Mouse (Mus musculus) lung, adult 2 months (tissue): Measurements from ENCODE around the gene Nub1. TPM values are rescaled to one million over a fixed set of nuclear protein-coding genes. Genes with fewer than 3 reads are reported as not detected.

Experiments
- DNase-seq: peaks from one replicate; pipeline ENCODE4 v3.0.0; 2022
- H3K4me1 ChIP-seq: fragments of 200-500 bp; 2 replicates; pipeline ENCODE4 v1.6.1; 2011; ENCODE audit warnings: low read length; ENCODE audit not compliant: control insufficient read depth, insufficient read depth
- H3K4me3 ChIP-seq: fragments of 200-500 bp; replicated peaks from 2 replicates; pipeline ENCODE3; 2011; ENCODE audit warnings: low read depth, mild to moderate bottlenecking, control low read depth, low read length; ENCODE audit errors: extremely low read depth
- CTCF ChIP-seq: fragments of 200-500 bp; IDR thresholded peaks from 2 replicates; pipeline ENCODE4 v1.5.1; 2011; ENCODE audit warnings: mild to moderate bottlenecking, low read length, control low read depth; ENCODE audit not compliant: insufficient read depth
- POLR2A ChIP-seq: fragments of 200-500 bp; IDR thresholded peaks from 2 replicates; pipeline ENCODE4 v1.6.1; 2011; ENCODE audit warnings: low read depth, mild to moderate bottlenecking, control low read depth, low read length, borderline replicate concordance; ENCODE audit errors: extremely low read depth
- WGBS: fragments of 180-500 bp; shearing (Covaris S2); methylation state at CpG from one replicate; pipeline ENCODE4 v1.1.7; 2018; 5-methylcytosine and 5-hydroxymethylcytosine counted together
- polyA plus RNA-seq: library from polyadenylated mRNA; depleted of rRNA; stranded (reverse); fragments of >200 nt; gene quantifications from 2 replicates; pipeline ENCODE4 v1.2.3, GENCODE M21; 2012

Nub1 gene
- polyA plus RNA-seq, 1 experiment, result 59.9 TPM

GRCm38 (mm10) chr5:24723527-24724269, 38.4 kb downstream of the Nub1 start:
- 58% methylated on average over 11 of the region's 11 CpGs for WGBS
- no peak for DNase-seq
- Histone ChIP-seq H3K4me1 (0 out of 2 replicates have a peak, but pooled peaks cover 3% of the 10 kb centered on the region), H3K4me3 (no peak overlapping the region)
- no peak for TF ChIP-seq POLR2A
- TF ChIP-seq CTCF, result no peak

- TF ChIP-seq CTCF, result no peak
- no peak for TF ChIP-seq POLR2A
- Histone ChIP-seq H3K4me3 (no peak overlapping the region), H3K4me1 (0 out of 2 replicates have a peak, but pooled peaks cover 3% of the 10 kb centered on the region)
- DNase-seq, result no peak
- 42% methylated on average over 5 of the region's 5 CpGs for WGBS
These were observed 38.9 kb downstream of the Nub1 start for GRCm38 (mm10) chr5:24724270-24724634.

- TF ChIP-seq POLR2A (no peak), CTCF (no peak)
- H3K4me1 ChIP-seq, result 0 out of 2 replicates have a peak, but pooled peaks cover 3% of the 10 kb centered on the region
- no peak for DNase-seq
- no peak overlapping the region for H3K4me3 ChIP-seq
- 50% methylated on average over 5 of the region's 5 CpGs for WGBS
These were observed 39.5 kb downstream of the Nub1 start for GRCm38 (mm10) chr5:24724805-24725204.

GRCm38 (mm10) chr5:24725897-24726296, 40.6 kb downstream of the Nub1 start:
- 67% methylated on average over 6 of the region's 6 CpGs for WGBS

GRCm38 (mm10) chr5:24726901-24727836, 41.8 kb downstream of the Nub1 start:
- no peak for DNase-seq
- 58% methylated on average over 12 of the region's 12 CpGs for WGBS
- H3K4me1 ChIP-seq, result peaks cover 9% of the 10 kb centered on the region; the same call in 1 of the 2 replicates
- H3K4me3 ChIP-seq, result no peak overlapping the region
- TF ChIP-seq CTCF, result no peak

More at GRCm38 (mm10) chr5:24725897-24726296, 40.6 kb downstream of the Nub1 start:
- no peak for DNase-seq
- no peak overlapping the region for H3K4me3 ChIP-seq
- peaks cover 9% of the 10 kb centered on the region; the same call in 1 of the 2 replicates for H3K4me1 ChIP-seq
- TF ChIP-seq POLR2A (no peak), CTCF (no peak)

- WGBS, result 3% methylated on average over 49 of the region's 49 CpGs
- no peak for DNase-seq
- TF ChIP-seq CTCF (no peak), POLR2A (no peak)
- H3K4me3 ChIP-seq, result peak overlapping the region; percentile 27
- peaks cover 6% of the 10 kb centered on the region; the same call in 1 of the 2 replicates for H3K4me1 ChIP-seq
These were observed 44.6 kb downstream of the Nub1 start for GRCm38 (mm10) chr5:24729797-24730487.

- H3K4me1 ChIP-seq, result peaks cover 6% of the 10 kb centered on the region; the same call in 1 of the 2 replicates
- TF ChIP-seq POLR2A (no peak), CTCF (no peak)
- WGBS, result 2% methylated on average over 23 of the region's 23 CpGs
- H3K4me3 ChIP-seq, result peak within 1 kb of the TSS; percentile 27
- DNase-seq, result no peak
These were observed 45.1 kb downstream of the Nub1 start, which contains the start of gene Wdr86 for GRCm38 (mm10) chr5:24730488-24730871. TSS of gene Wdr86 (minus strand) at chr5:24730727.

- H3K4me1 ChIP-seq, result peaks cover 6% of the 10 kb centered on the region; the same call in 1 of the 2 replicates
- DNase-seq, result no peak
- 6% methylated on average over 15 of the region's 15 CpGs for WGBS
- no peak overlapping the region for H3K4me3 ChIP-seq
- no peak for TF ChIP-seq POLR2A
- TF ChIP-seq CTCF, result no peak
These were observed 45.7 kb downstream of the Nub1 start for GRCm38 (mm10) chr5:24730986-24731385.

GRCm38 (mm10) chr5:24733134-24733533, 47.8 kb downstream of the Nub1 start:
- Histone ChIP-seq H3K4me3 (no peak overlapping the region), H3K4me1 (peaks cover 6% of the 10 kb centered on the region; the same call in 1 of the 2 replicates)
- TF ChIP-seq POLR2A, result no peak
- no peak for TF ChIP-seq CTCF
- no peak for DNase-seq
- 24% methylated on average over 8 of the region's 8 CpGs for WGBS
